Mouse (Mus musculus) stomach, postnatal 0 days (tissue): ENCODE results near the gene Ncmap. TPM values are rescaled to one million over a fixed set of nuclear protein-coding genes. Genes with fewer than 3 reads are reported as not detected.
A peak's percentile ranks its signal among the peaks of the same experiment; 100 is the strongest.

Experiments
- ATAC-seq: fragments of 200-750 bp; cut with Nextera tagmentation; 2 replicates; pipeline ENCODE4 v1.8.0; 2017; ENCODE audit not compliant: low FRiP score, low TSS enrichment
- DNase-seq: peaks from one replicate; pipeline ENCODE4 v3.0.0-alpha.2; 2016; ENCODE audit warnings: low spot score
- H3K27ac ChIP-seq: fragments of 300-500 bp; sonication (generic); replicated peaks from 2 replicates; pipeline ENCODE4 v1.5.1; 2014; ENCODE audit warnings: mild to moderate bottlenecking, control low read depth
- H3K27me3 ChIP-seq: fragments of 300-500 bp; sonication (generic); 2 replicates; pipeline ENCODE4 v1.6.1; 2014; ENCODE audit warnings: low read length; ENCODE audit not compliant: control insufficient read depth, insufficient read depth
- H3K36me3 ChIP-seq: fragments of 300-500 bp; sonication (generic); 2 replicates; pipeline ENCODE4 v1.6.1; 2014; ENCODE audit warnings: low read length, mixed read lengths; ENCODE audit not compliant: control insufficient read depth, insufficient read depth
- H3K4me1 ChIP-seq: fragments of 300-500 bp; sonication (generic); replicated peaks from 2 replicates; pipeline ENCODE4 v1.6.1; 2014; ENCODE audit warnings: antibody characterized with exemption; ENCODE audit not compliant: control insufficient read depth, insufficient read depth
- H3K4me2 ChIP-seq: fragments of 300-500 bp; sonication (generic); replicated peaks from 2 replicates; pipeline ENCODE4 v1.6.1; 2014; ENCODE audit warnings: low read depth, mild to moderate bottlenecking, control low read depth, moderate library complexity
- H3K4me3 ChIP-seq: fragments of 300-500 bp; sonication (generic); 2 replicates; pipeline ENCODE4 v1.5.1; 2014; ENCODE audit warnings: low read depth, low read length, control low read depth
- H3K9ac ChIP-seq: fragments of 300-500 bp; sonication (generic); 2 replicates; pipeline ENCODE4 v1.6.1; 2014; ENCODE audit warnings: mild to moderate bottlenecking, low read length, control low read depth, mixed read lengths
- H3K9me3 ChIP-seq: fragments of 300-500 bp; sonication (generic); 2 replicates; pipeline ENCODE4 v1.6.1; 2016; ENCODE audit warnings: low read length; ENCODE audit not compliant: control insufficient read depth
- CTCF ChIP-seq: IDR thresholded peaks from 2 replicates; pipeline ENCODE4 v1.5.1; 2016; ENCODE audit warnings: antibody characterized with exemption, low read depth, mild to moderate bottlenecking, moderate library complexity
- EP300 ChIP-seq: optimal IDR thresholded peaks from 2 replicates; pipeline ENCODE3; 2016; ENCODE audit warnings: antibody characterized with exemption
- WGBS: fragments of 180-500 bp; shearing (Covaris S2); extraction: QIAGEN DNeasy Blood & Tissue Kit; methylation state at CpG from one replicate; pipeline ENCODE4 v1.1.7; 2014; 5-methylcytosine and 5-hydroxymethylcytosine counted together
- polyA plus RNA-seq: library from polyadenylated mRNA; unstranded; fragments of >200 nt; fragmentation: Nextera tagmentation; extraction: Ambion mirVana; gene quantifications from 2 replicates; pipeline ENCODE4 v1.2.1, GENCODE M21; 2015

The Ncmap gene
- polyA plus RNA-seq, 1 experiment from 2014 or later: 39.8 TPM

DNA sequence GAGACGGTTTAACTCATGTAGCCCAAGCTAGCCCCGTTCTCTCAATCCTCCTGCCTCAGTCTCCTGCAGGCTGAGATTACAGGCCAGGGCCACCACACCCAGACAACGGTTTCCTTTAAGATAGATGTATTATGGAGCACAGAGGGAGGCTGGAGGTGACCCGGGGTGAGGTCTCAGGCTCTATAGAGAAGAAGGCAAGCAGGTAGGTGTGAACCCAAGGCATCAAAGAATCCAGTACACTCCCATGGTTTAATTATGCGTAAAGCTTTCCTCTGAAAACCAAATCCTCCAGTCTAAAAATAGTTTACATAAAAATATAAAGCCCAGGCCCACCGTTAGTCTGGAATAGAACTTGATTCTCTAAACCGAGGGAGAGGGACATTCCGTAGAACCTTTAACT is 15.5 kb upstream of the Ncmap start:
- Histone ChIP-seq H3K4me2 (no peak overlapping the region), H3K9ac (no peak overlapping the region), H3K4me3 (no peak overlapping the region), H3K36me3 (peaks cover 14% of the 10 kb centered on the region; the same call in 1 of the 2 replicates), H3K27me3 (no peaks in the 10 kb centered on the region), H3K27ac (no peak overlapping the region), H3K4me1 (no peaks in the 10 kb centered on the region), H3K9me3 (no peaks in the 10 kb centered on the region)
- no peak for ATAC-seq
- TF ChIP-seq EP300: no peak
- no peak for TF ChIP-seq CTCF
- WGBS: 74% methylated on average over 8 of the region's 8 CpGs
- no peak for DNase-seq

DNA sequence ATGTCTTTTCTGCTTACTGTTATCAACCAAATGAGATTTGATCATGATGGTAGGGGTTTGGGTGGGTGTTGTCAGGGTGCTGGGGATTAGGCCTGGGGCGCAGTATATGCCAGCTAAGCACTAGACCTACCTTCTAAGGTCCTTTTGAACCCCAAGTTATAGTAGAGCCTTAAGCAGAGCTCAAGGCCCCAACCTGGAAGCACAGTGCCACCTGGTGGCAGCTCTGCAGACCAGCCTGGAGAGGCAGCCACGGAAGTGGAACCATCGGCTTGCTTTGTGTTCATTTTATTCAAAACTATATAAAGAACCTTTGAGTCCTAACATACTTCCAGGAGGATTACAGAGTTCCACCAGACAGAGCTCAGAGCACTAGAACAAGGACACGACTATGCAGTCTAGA is 13.6 kb upstream of the Ncmap start:
- ATAC-seq (peak; percentile 74), DNase-seq (peak; percentile 70)
- 33% methylated on average over 4 of the region's 4 CpGs for WGBS
- Histone ChIP-seq H3K36me3 (peaks cover 7% of the 10 kb centered on the region; the same call in 1 of the 2 replicates), H3K27ac (no peak overlapping the region), H3K9ac (no peak overlapping the region), H3K4me1 (no peaks in the 10 kb centered on the region), H3K9me3 (no peaks in the 10 kb centered on the region), H3K4me3 (no peak overlapping the region), H3K4me2 (no peak overlapping the region), H3K27me3 (no peaks in the 10 kb centered on the region)
- TF ChIP-seq EP300 (no peak), CTCF (peak; percentile 96)

DNA sequence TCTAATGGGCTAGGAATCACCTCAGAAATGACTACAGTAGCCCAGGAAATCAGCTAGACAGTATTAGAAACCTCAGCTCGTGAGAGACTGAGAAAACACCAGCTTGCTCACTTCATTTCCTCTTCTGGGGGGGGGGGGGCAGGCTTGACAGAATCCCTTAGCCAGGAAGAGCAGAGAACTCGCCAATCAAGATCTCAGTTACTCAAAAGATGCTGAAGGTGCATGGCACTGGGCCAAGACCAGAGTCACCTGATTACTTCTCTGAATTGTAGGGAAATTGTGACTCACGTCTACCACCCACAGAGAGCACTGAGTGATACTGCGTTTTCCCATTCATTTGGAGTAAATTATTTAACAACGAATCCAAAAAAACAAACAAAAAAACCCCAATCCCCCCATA is 8.2 kb upstream of the Ncmap start:
- Histone ChIP-seq H3K4me1 (no peaks in the 10 kb centered on the region), H3K4me2 (no peak overlapping the region), H3K4me3 (no peak overlapping the region), H3K9me3 (no peaks in the 10 kb centered on the region), H3K27ac (no peak overlapping the region; the same call in 1 of the 2 replicates), H3K27me3 (no peaks in the 10 kb centered on the region), H3K9ac (no peak overlapping the region), H3K36me3 (no peaks in the 10 kb centered on the region)
- TF ChIP-seq CTCF (no peak), EP300 (no peak)
- peak; percentile 75 for DNase-seq
- no peak for ATAC-seq
- WGBS: 16% methylated on average over 5 of the region's 5 CpGs

DNA sequence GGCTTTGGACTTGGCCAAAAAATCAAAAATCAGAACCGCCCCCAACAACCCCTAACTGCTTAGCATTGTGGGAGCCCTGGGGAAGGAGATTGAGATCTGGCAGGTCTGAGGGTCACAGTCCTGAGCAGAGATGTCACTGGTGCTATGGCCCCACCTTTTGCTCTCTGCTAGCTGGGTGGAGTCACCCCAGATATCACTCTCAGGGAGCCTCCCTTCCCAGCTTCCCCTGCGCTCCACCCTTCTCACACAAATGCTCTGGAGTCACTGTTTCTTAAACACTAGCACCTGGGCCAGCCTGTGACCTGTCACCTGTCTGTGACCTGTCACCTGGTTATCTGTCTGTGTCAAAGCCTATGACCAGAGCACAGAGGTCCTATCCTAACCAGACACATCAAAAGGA is 6.9 kb upstream of the Ncmap start:
- Histone ChIP-seq H3K4me2 (no peak overlapping the region), H3K9ac (no peak overlapping the region), H3K27me3 (no peaks in the 10 kb centered on the region), H3K36me3 (no peaks in the 10 kb centered on the region), H3K27ac (no peak overlapping the region), H3K4me3 (no peak overlapping the region), H3K9me3 (no peaks in the 10 kb centered on the region), H3K4me1 (no peaks in the 10 kb centered on the region)
- TF ChIP-seq CTCF: no peak
- no peak for TF ChIP-seq EP300
- ATAC-seq: peak; percentile 68
- WGBS: 89% methylated on average over 2 of the region's 2 CpGs
- DNase-seq: peak; percentile 58

DNA sequence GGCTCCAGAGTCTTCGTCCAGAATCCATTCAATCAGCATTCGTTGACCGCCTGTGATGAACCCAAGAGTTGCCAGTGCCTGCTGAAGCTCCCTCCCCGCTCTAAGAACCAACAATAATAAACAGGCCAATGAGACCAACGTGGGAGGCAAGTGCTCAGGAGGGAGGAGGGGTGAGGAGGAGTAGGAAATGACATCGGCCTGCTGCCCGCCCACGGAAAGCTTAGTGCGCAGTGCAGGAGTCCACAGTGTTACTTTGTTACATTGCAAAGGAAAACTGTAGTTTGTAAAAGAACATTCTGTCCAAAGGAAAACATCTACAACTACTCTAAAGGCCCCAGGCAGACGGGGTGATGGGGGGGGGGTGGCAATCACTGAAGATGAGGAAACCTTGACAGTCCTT is 6.0 kb upstream of the Ncmap start:
- ATAC-seq (no peak), DNase-seq (no peak)
- Histone ChIP-seq H3K36me3 (no peaks in the 10 kb centered on the region), H3K9me3 (no peaks in the 10 kb centered on the region), H3K4me2 (no peak overlapping the region), H3K4me1 (no peaks in the 10 kb centered on the region), H3K4me3 (no peak overlapping the region), H3K27me3 (no peaks in the 10 kb centered on the region), H3K27ac (no peak overlapping the region), H3K9ac (no peak overlapping the region)
- TF ChIP-seq EP300: no peak
- TF ChIP-seq CTCF: no peak
- WGBS: 71% methylated on average over 10 of the region's 10 CpGs

DNA sequence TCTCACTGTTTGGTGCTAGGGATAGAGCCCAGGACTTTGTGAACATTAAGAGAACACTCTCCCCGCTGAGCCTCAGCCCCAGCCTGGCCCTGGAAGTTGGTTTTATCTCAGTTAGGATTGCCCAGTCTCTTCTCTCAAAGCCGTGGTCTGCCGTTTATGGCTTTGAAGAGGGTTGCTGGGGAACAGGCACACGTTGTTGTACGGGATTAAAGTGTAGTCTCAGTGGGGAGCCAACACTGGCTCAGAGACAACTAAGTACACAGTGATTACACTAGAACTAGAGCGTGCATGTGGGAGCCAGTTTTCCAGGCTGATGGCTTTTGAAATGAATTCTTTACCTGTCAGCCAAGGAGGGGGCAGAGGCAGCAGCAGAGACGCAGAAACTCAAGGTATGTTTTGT is 3.9 kb upstream of the Ncmap start:
- TF ChIP-seq CTCF (no peak), EP300 (no peak)
- Histone ChIP-seq H3K27ac (peak overlapping the region; percentile 45; the same call in 1 of the 2 replicates), H3K4me3 (no peak overlapping the region), H3K4me1 (no peaks in the 10 kb centered on the region), H3K4me2 (no peak overlapping the region), H3K27me3 (no peaks in the 10 kb centered on the region), H3K9me3 (no peaks in the 10 kb centered on the region), H3K9ac (no peak overlapping the region), H3K36me3 (no peaks in the 10 kb centered on the region)
- WGBS: 23% methylated on average over 7 of the region's 7 CpGs
- ATAC-seq (no peak), DNase-seq (peak; percentile 31)
